26 mouse cellular contexts compared by ENCODE assay signal in the genomic region with DNA sequence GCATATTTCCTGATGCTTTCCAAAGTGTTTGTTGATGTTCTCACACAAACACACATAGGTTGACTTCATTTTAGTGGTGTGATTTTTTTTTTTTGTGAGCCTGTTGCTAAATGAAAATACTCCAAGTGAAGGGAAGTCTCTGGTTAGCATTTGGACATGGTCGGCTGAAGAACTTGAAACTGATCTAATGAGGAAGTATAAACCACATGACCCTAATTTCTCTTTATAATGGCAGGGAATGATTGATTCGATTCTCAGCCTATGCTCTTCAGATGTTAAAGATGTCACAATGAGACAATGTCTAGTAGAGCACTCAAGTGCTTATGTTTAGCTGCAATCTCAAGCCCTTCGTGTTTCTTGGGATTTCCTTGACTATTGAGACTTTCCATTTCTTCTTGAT.
DNase-seq lines count a peak whose midpoint lies in the region; ATAC-seq and TF ChIP-seq lines count a peak whose summit lies in the region.
"Had no signal": no experiment of that assay in that cellular context is flagged by ENCODE, and none has a peak within 500 bp of the region (broad histone marks: within the 10 kb centered on the region; RNA-seq: fewer than 3 reads in every experiment).

No protein-coding gene starts in this region.

- no peaks in the 10 kb centered on the region for H3K27me3 ChIP-seq in splenic B cell, adult 2 months (ENCODE audit: control insufficient read depth, insufficient read depth, low read length, poor library complexity, severe bottlenecking)
- no peaks in the 10 kb centered on the region for H3K27me3 ChIP-seq in lung, postnatal 0 days (replicated peaks; ENCODE audit: insufficient read depth, low read length)
- H3K27me3 ChIP-seq: embryonic facial prominence, embryonic 12.5 days; embryonic facial prominence, embryonic 15.5 days; forebrain, embryonic 12.5 days; forebrain, embryonic 15.5 days; heart, embryonic 13.5 days; hindbrain, embryonic 12.5 days; hindbrain, embryonic 15.5 days had no signal

- 78% methylated on average over 3 of the region's 3 CpGs for WGBS in lung, postnatal 0 days

- no peak overlapping the region for H3K27ac ChIP-seq in lung, postnatal 0 days (ENCODE audit: low read length)
- H3K27ac ChIP-seq: embryonic facial prominence, embryonic 12.5 days; embryonic facial prominence, embryonic 15.5 days; forebrain, embryonic 12.5 days; forebrain, embryonic 15.5 days; heart, adult 2 months; heart, embryonic 10.5 days; heart, embryonic 13.5 days; hindbrain, embryonic 12.5 days; hindbrain, embryonic 15.5 days had no signal

- H3K9me3 ChIP-seq in lung, postnatal 0 days (ENCODE audit: low read length), result no peaks in the 10 kb centered on the region
- H3K9me3 ChIP-seq: embryonic facial prominence, embryonic 12.5 days; embryonic facial prominence, embryonic 15.5 days; forebrain, embryonic 12.5 days; forebrain, embryonic 15.5 days; heart, embryonic 10.5 days; heart, embryonic 13.5 days; hindbrain, embryonic 12.5 days; hindbrain, embryonic 15.5 days had no signal

- H3K4me1 ChIP-seq in lung, postnatal 0 days (ENCODE audit: insufficient read depth, low read depth, low read length), result peaks cover 3% of the 10 kb centered on the region; the same call in 1 of the 2 replicates
- H3K4me1 ChIP-seq: embryonic facial prominence, embryonic 12.5 days; embryonic facial prominence, embryonic 15.5 days; forebrain, embryonic 12.5 days; forebrain, embryonic 15.5 days; heart, embryonic 10.5 days; hindbrain, embryonic 12.5 days; hindbrain, embryonic 15.5 days had no signal

- no peaks in the 10 kb centered on the region for H3K36me3 ChIP-seq in splenic B cell, adult 2 months (ENCODE audit: control insufficient read depth, insufficient read depth, low read length, poor library complexity, severe bottlenecking)
- H3K36me3 ChIP-seq in lung, postnatal 0 days (ENCODE audit: insufficient read depth, low read length), result no peaks in the 10 kb centered on the region
- H3K36me3 ChIP-seq: embryonic facial prominence, embryonic 12.5 days; embryonic facial prominence, embryonic 15.5 days; forebrain, embryonic 12.5 days; forebrain, embryonic 15.5 days; heart, embryonic 10.5 days; heart, embryonic 13.5 days; hindbrain, embryonic 12.5 days; hindbrain, embryonic 15.5 days had no signal

- no peak for TF ChIP-seq CTCF in lung, postnatal 0 days (IDR thresholded peaks at IDR 0.05)

- DNase-seq in A20 (ENCODE audit: low read depth, low spot score), result peak; percentile 50
- peak; percentile 56 for DNase-seq in splenic B cell, adult 2 months (ENCODE audit: low read depth, low spot score)
- no peak for DNase-seq in lung, postnatal 0 days (ENCODE audit: low spot score)
- no peak for DNase-seq in urinary bladder, postnatal 10 days (ENCODE audit: low spot score)
- no peak for DNase-seq in B cell, adult 2 months
- DNase-seq: adrenal gland, adult 8-10 months; adrenal gland, postnatal 25 days; cerebellum, adult 18-20 months; cerebellum, adult 9-10 months; cerebellum, postnatal 14 days; gastrocnemius, postnatal 25 days; heart, adult 2 months; heart, postnatal 14 days; heart, postnatal 4 days had no signal

- no peak overlapping the region for H3K9ac ChIP-seq in lung, postnatal 0 days (replicated peaks; ENCODE audit: low read depth)
- H3K9ac ChIP-seq: embryonic facial prominence, embryonic 12.5 days; embryonic facial prominence, embryonic 15.5 days; forebrain, embryonic 12.5 days; forebrain, embryonic 15.5 days; heart, embryonic 13.5 days; hindbrain, embryonic 12.5 days; hindbrain, embryonic 15.5 days had no signal

- TF ChIP-seq EP300 in lung, postnatal 0 days (IDR thresholded peaks at IDR 0.05), result no peak

- no peak overlapping the region for H3K4me3 ChIP-seq in lung, postnatal 0 days (ENCODE audit: low read depth, low read length)
- H3K4me3 ChIP-seq: embryonic facial prominence, embryonic 12.5 days; embryonic facial prominence, embryonic 15.5 days; forebrain, embryonic 12.5 days; forebrain, embryonic 15.5 days; heart, adult 2 months; heart, embryonic 10.5 days; heart, embryonic 13.5 days; hindbrain, embryonic 12.5 days; hindbrain, embryonic 15.5 days had no signal

- H3K4me2 ChIP-seq in lung, postnatal 0 days (replicated peaks; ENCODE audit: low read depth, low read length), result no peak overlapping the region
- H3K4me2 ChIP-seq: embryonic facial prominence, embryonic 12.5 days; embryonic facial prominence, embryonic 15.5 days; forebrain, embryonic 12.5 days; forebrain, embryonic 15.5 days; heart, embryonic 13.5 days; hindbrain, embryonic 12.5 days; hindbrain, embryonic 15.5 days had no signal

- ATAC-seq in granulocyte monocyte progenitor cell, adult 5-6 weeks (replicated peaks; ENCODE audit: poor library complexity, severe bottlenecking), result peak; percentile 93
- peak; percentile 86 for ATAC-seq in megakaryocyte progenitor cell, adult 5-6 weeks (replicated peaks; ENCODE audit: poor library complexity)
- no peak for ATAC-seq in lung, postnatal 0 days
- ATAC-seq: activated CD4-positive, CD25-positive, alpha-beta regulatory T cell, adult 4 months; CD4-positive, CD25-positive, alpha-beta regulatory T cell, adult 4 months; forebrain, embryonic 15.5 days had no signal

Comparison
In these comparisons a context has a peak if more than half of its experiments do, and no peak if none do; other contexts are left out.
1. DNase-seq: peak in A20 (single experiment) and splenic B cell, adult 2 months (single experiment); none in lung, postnatal 0 days (single experiment), urinary bladder, postnatal 10 days (single experiment) and B cell, adult 2 months (0 of 2).